Mouse (Mus musculus) heart, embryonic 11.5 days (tissue): ENCODE data around the gene Sfxn1. TPM values are rescaled to one million over a fixed set of nuclear protein-coding genes. Genes with fewer than 3 reads are reported as not detected.
A peak's percentile ranks its signal among the peaks of the same experiment; 100 is the strongest.

Experiments
- ATAC-seq: fragments of 200-750 bp; cut with Nextera tagmentation; replicated peaks from 2 replicates; pipeline ENCODE4 v1.8.0; 2017; ENCODE audit warnings: moderate library complexity; ENCODE audit not compliant: insufficient number of reproducible peaks, low FRiP score, low TSS enrichment
- H3K27ac ChIP-seq: fragments of 300-500 bp; sonication (generic); 2 replicates; pipeline ENCODE4 v1.5.1; 2014; ENCODE audit warnings: mild to moderate bottlenecking, low read depth, low read length
- H3K27me3 ChIP-seq: fragments of 300-500 bp; sonication (generic); 2 replicates; pipeline ENCODE4 v1.6.1; 2014; ENCODE audit warnings: mild to moderate bottlenecking, low read length, mixed read lengths; ENCODE audit not compliant: control insufficient read depth, insufficient read depth
- H3K36me3 ChIP-seq: fragments of 300-500 bp; sonication (generic); 2 replicates; pipeline ENCODE4 v1.6.1; 2014; ENCODE audit warnings: mild to moderate bottlenecking, low read length, moderate library complexity, mixed read lengths; ENCODE audit not compliant: control insufficient read depth, insufficient read depth
- H3K4me1 ChIP-seq: fragments of 300-500 bp; sonication (generic); 2 replicates; pipeline ENCODE4 v1.6.1; 2014; ENCODE audit warnings: low read length; ENCODE audit not compliant: control insufficient read depth, insufficient read depth
- H3K4me2 ChIP-seq: fragments of 300-500 bp; sonication (generic); 2 replicates; pipeline ENCODE4 v1.6.1; 2014; ENCODE audit warnings: mild to moderate bottlenecking, moderate library complexity
- H3K4me3 ChIP-seq: fragments of 300-500 bp; sonication (generic); 2 replicates; pipeline ENCODE4 v1.5.1; 2014; ENCODE audit warnings: low read depth, low read length
- H3K9ac ChIP-seq: fragments of 300-500 bp; sonication (generic); 2 replicates; pipeline ENCODE4 v1.6.1; 2014; ENCODE audit warnings: mild to moderate bottlenecking, low read depth, low read length, moderate library complexity
- H3K9me3 ChIP-seq: fragments of 300-500 bp; sonication (generic); replicated peaks from 2 replicates; pipeline ENCODE4 v1.6.1; 2016; ENCODE audit warnings: low read length; ENCODE audit not compliant: control insufficient read depth
- WGBS: fragments of 180-500 bp; shearing (Covaris S2); extraction: QIAGEN DNeasy Blood & Tissue Kit; methylation state at CpG from one replicate; pipeline ENCODE4 v1.1.7; 2014; ENCODE audit not compliant: insufficient replicate concordance; 5-methylcytosine and 5-hydroxymethylcytosine counted together
- polyA plus RNA-seq: library from polyadenylated mRNA; unstranded; fragments of >200 nt; fragmentation: Nextera tagmentation; extraction: Ambion mirVana; gene quantifications from 2 replicates; pipeline ENCODE4 v1.2.1, GENCODE M21; 2014

Gene Sfxn1
- 35.0 and 38.4 TPM in 2 replicates for polyA plus RNA-seq

- 1% methylated on average over 71 of the region's 74 CpGs for WGBS
- peak; percentile 66 for ATAC-seq
Observed at GRCm38 (mm10) chr13:54071606-54072331, at the start of gene Sfxn1. TSS of gene Sfxn1 (plus strand) at chr13:54071869.

DNA sequence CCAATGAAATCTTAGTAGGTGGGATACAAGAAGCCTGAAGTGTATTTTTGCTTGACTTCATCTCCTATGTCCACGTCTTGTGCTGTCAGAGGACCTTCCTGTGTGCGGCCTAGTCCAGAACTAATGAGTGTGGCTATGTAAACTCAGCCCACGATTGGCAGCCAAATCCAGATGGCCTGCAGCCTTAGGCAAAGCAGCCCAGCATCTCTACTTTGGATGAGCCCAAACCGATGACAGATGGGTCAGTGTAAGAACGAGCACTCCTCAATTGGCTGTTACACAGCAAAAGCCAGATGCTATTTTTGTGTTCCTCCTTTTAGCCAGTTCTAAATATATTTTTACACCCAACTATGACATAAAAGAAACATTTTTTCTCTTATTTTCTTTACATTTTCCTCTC is 48.4 kb upstream of the Sfxn1 start:
- no peak for ATAC-seq
- H3K4me2 ChIP-seq, result no peak overlapping the region
- H3K4me3 ChIP-seq, result no peak overlapping the region
- H3K9me3 ChIP-seq, result no peaks in the 10 kb centered on the region
- H3K27me3 ChIP-seq, result no peaks in the 10 kb centered on the region
- no peaks in the 10 kb centered on the region for H3K36me3 ChIP-seq
- H3K27ac ChIP-seq, result no peak overlapping the region
- H3K4me1 ChIP-seq, result no peaks in the 10 kb centered on the region
- WGBS, result 61% methylated on average over 5 of the region's 5 CpGs
- no peak overlapping the region for H3K9ac ChIP-seq

More at GRCm38 (mm10) chr13:54071606-54072331, at the start of gene Sfxn1:
- Histone ChIP-seq H3K4me3 (peak within 1 kb of the TSS; percentile 79), H3K36me3 (no peaks in the 10 kb centered on the region), H3K9ac (peak within 1 kb of the TSS; percentile 95), H3K27me3 (no peaks in the 10 kb centered on the region), H3K9me3 (no peaks in the 10 kb centered on the region), H3K4me2 (peak within 1 kb of the TSS; percentile 72), H3K4me1 (peaks cover 9% of the 10 kb centered on the region; the same call in 1 of the 2 replicates), H3K27ac (peak within 1 kb of the TSS; percentile 79)

GRCm38 (mm10) chr13:54027079-54027478 is 44.6 kb upstream of the Sfxn1 start:
- Histone ChIP-seq H3K4me3 (no peak overlapping the region), H3K36me3 (no peaks in the 10 kb centered on the region), H3K4me2 (no peak overlapping the region), H3K4me1 (no peaks in the 10 kb centered on the region), H3K27me3 (no peaks in the 10 kb centered on the region), H3K9ac (no peak overlapping the region), H3K9me3 (no peaks in the 10 kb centered on the region), H3K27ac (no peak overlapping the region)
- ATAC-seq, result no peak
- 78% methylated on average over 7 of the region's 7 CpGs for WGBS

DNA sequence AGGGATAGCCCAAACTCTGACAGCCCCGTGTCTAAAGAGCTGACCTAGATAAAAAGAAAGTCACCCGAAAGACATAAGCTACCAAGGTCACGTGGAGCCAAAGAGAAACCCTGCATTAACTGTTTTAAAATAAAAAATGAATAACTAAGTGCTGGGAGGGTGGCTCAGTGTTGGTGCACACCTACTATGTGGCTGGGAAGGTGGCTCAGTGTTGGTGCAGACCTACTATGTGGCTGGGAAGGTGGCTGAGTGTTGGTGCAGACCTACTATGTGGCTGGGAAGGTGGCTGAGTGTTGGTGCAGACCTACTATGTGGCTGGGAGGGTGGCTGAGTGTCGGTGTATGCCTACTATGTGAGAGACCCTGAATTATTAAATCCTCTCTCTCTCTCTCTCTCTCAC is 38.0 kb upstream of the Sfxn1 start:
- Histone ChIP-seq H3K4me2 (no peak overlapping the region), H3K27me3 (no peaks in the 10 kb centered on the region), H3K4me1 (no peaks in the 10 kb centered on the region), H3K36me3 (no peaks in the 10 kb centered on the region), H3K9ac (no peak overlapping the region), H3K27ac (no peak overlapping the region), H3K9me3 (no peaks in the 10 kb centered on the region), H3K4me3 (no peak overlapping the region)
- WGBS, result 77% methylated on average over 4 of the region's 4 CpGs
- no peak for ATAC-seq

DNA sequence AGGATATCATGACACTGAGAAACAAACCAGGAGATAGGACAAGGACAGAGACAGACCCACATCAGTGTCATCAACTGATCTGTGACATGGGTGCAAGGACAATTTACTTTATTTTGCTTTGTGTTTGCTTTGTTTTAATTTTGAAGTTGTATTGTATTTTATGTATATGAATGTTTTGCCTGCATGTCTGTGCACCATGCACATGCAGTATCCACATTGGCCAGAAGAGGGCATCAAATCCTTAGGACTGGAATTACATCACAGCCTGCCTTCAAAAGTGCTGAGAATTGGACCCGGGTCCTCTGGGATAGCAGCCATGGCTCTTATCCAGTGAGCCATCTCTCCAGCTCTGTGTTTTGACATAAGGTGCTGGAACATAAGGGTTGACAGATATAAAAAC is 36.1 kb upstream of the Sfxn1 start:
- H3K4me3 ChIP-seq, result no peak overlapping the region
- H3K27me3 ChIP-seq, result no peaks in the 10 kb centered on the region
- H3K36me3 ChIP-seq, result no peaks in the 10 kb centered on the region
- no peaks in the 10 kb centered on the region for H3K4me1 ChIP-seq
- no peak for ATAC-seq
- 68% methylated on average over 1 of the region's 1 CpGs for WGBS
- no peak overlapping the region for H3K27ac ChIP-seq
- no peak overlapping the region for H3K4me2 ChIP-seq
- no peak overlapping the region for H3K9ac ChIP-seq
- H3K9me3 ChIP-seq, result no peaks in the 10 kb centered on the region

- Histone ChIP-seq H3K9ac (no peak overlapping the region), H3K4me2 (no peak overlapping the region), H3K27me3 (no peaks in the 10 kb centered on the region), H3K4me1 (no peaks in the 10 kb centered on the region), H3K4me3 (no peak overlapping the region), H3K9me3 (no peaks in the 10 kb centered on the region), H3K36me3 (no peaks in the 10 kb centered on the region), H3K27ac (no peak overlapping the region)
- WGBS, result 83% methylated on average over 4 of the region's 4 CpGs
- ATAC-seq, result no peak
Observed at GRCm38 (mm10) chr13:54037936-54038335, 33.7 kb upstream of the Sfxn1 start.

GRCm38 (mm10) chr13:54040256-54040655 is 31.4 kb upstream of the Sfxn1 start:
- no peaks in the 10 kb centered on the region for H3K4me1 ChIP-seq
- no peaks in the 10 kb centered on the region for H3K36me3 ChIP-seq
- H3K4me2 ChIP-seq, result no peak overlapping the region
- H3K4me3 ChIP-seq, result no peak overlapping the region
- WGBS, result 90% methylated on average over 2 of the region's 2 CpGs
- H3K27me3 ChIP-seq, result no peaks in the 10 kb centered on the region
- no peak overlapping the region for H3K9ac ChIP-seq
- no peaks in the 10 kb centered on the region for H3K9me3 ChIP-seq
- no peak overlapping the region for H3K27ac ChIP-seq
- no peak for ATAC-seq

- Histone ChIP-seq H3K4me3 (no peak overlapping the region), H3K9ac (no peak overlapping the region), H3K27ac (no peak overlapping the region), H3K27me3 (peaks cover 9% of the 10 kb centered on the region), H3K4me2 (no peak overlapping the region), H3K9me3 (no peaks in the 10 kb centered on the region), H3K4me1 (no peaks in the 10 kb centered on the region), H3K36me3 (no peaks in the 10 kb centered on the region)
- 71% methylated on average over 7 of the region's 7 CpGs for WGBS
- ATAC-seq, result no peak
Observed at GRCm38 (mm10) chr13:54048679-54049352, 22.9 kb upstream of the Sfxn1 start.
